Mouse (Mus musculus): Measurements from ENCODE around the gene Ptafr. TPM values are rescaled to one million over a fixed set of nuclear protein-coding genes. Genes with fewer than 3 reads are reported as not detected.
A peak's percentile ranks its signal among the peaks of the same experiment; 100 is the strongest.

Ptafr gene
- polyA plus RNA-seq, 1 experiment from 2014 or later, result 1.0 TPM

GRCm38 (mm10) chr4:132569115-132569514 is 5.2 kb downstream of the Ptafr start:
- Histone ChIP-seq H3K9me3 (ENCODE audit: low read length) (no peaks in the 10 kb centered on the region), H3K4me3 (ENCODE audit: low read depth, low read length) (no peak overlapping the region), H3K36me3 (replicated peaks; ENCODE audit: insufficient read depth, low read length) (no peaks in the 10 kb centered on the region), H3K27ac (ENCODE audit: low read depth) (no peak overlapping the region), H3K27me3 (ENCODE audit: insufficient read depth, low read length) (no peaks in the 10 kb centered on the region), H3K4me1 (ENCODE audit: insufficient read depth) (peaks cover 14% of the 10 kb centered on the region; the same call in 1 of the 2 replicates), H3K9ac (replicated peaks) (no peak overlapping the region), H3K4me2 (ENCODE audit: low read depth, low read length) (no peak overlapping the region)
- TF ChIP-seq EP300 (IDR thresholded peaks at IDR 0.05; ENCODE audit: low read depth), result no peak
- peak; percentile 67 for TF ChIP-seq CTCF (IDR thresholded peaks at IDR 0.05; ENCODE audit: low read depth)
- no peak for DNase-seq
- WGBS (ENCODE audit: insufficient replicate concordance), result 87% methylated on average over 5 of the region's 5 CpGs
- ATAC-seq, result no peak

GRCm38 (mm10) chr4:132571190-132571589 is 7.3 kb downstream of the Ptafr start:
- H3K9me3 ChIP-seq (ENCODE audit: low read length), result no peaks in the 10 kb centered on the region
- no peak overlapping the region for H3K27ac ChIP-seq (ENCODE audit: low read depth)
- no peak for TF ChIP-seq CTCF (IDR thresholded peaks at IDR 0.05; ENCODE audit: low read depth)
- H3K4me2 ChIP-seq (ENCODE audit: low read depth, low read length), result no peak overlapping the region
- H3K36me3 ChIP-seq (replicated peaks; ENCODE audit: insufficient read depth, low read length), result no peaks in the 10 kb centered on the region
- H3K4me1 ChIP-seq (ENCODE audit: insufficient read depth), result peaks cover 8% of the 10 kb centered on the region; the same call in 1 of the 2 replicates
- H3K4me3 ChIP-seq (ENCODE audit: low read depth, low read length), result no peak overlapping the region
- H3K27me3 ChIP-seq (ENCODE audit: insufficient read depth, low read length), result no peaks in the 10 kb centered on the region
- no peak overlapping the region for H3K9ac ChIP-seq (replicated peaks)
- no peak for ATAC-seq
- WGBS (ENCODE audit: insufficient replicate concordance), result 78% methylated on average over 9 of the region's 9 CpGs
- DNase-seq, result no peak

GRCm38 (mm10) chr4:132573327-132573726 is 9.5 kb downstream of the Ptafr start:
- no peak overlapping the region for H3K9ac ChIP-seq (replicated peaks)
- no peak overlapping the region for H3K27ac ChIP-seq (ENCODE audit: low read depth)
- H3K4me2 ChIP-seq (ENCODE audit: low read depth, low read length), result no peak overlapping the region
- H3K27me3 ChIP-seq (ENCODE audit: insufficient read depth, low read length), result no peaks in the 10 kb centered on the region
- 26% methylated on average over 11 of the region's 11 CpGs for WGBS (ENCODE audit: insufficient replicate concordance)
- ATAC-seq (no peak), DNase-seq (no peak)
- H3K4me3 ChIP-seq (ENCODE audit: low read depth, low read length), result no peak overlapping the region
- H3K36me3 ChIP-seq (replicated peaks; ENCODE audit: insufficient read depth, low read length), result no peaks in the 10 kb centered on the region
- H3K4me1 ChIP-seq (ENCODE audit: insufficient read depth), result 0 out of 2 replicates have a peak, but pooled peaks cover 4% of the 10 kb centered on the region
- H3K9me3 ChIP-seq (ENCODE audit: low read length), result no peaks in the 10 kb centered on the region
- TF ChIP-seq CTCF (IDR thresholded peaks at IDR 0.05; ENCODE audit: low read depth), result no peak
- TF ChIP-seq EP300 (IDR thresholded peaks at IDR 0.05; ENCODE audit: low read depth), result no peak

- H3K27ac ChIP-seq (ENCODE audit: low read depth), result no peak overlapping the region
- DNase-seq (no peak), ATAC-seq (no peak)
- peaks cover 2% of the 10 kb centered on the region; the same call in 1 of the 2 replicates for H3K36me3 ChIP-seq (replicated peaks; ENCODE audit: insufficient read depth, low read length)
- H3K9me3 ChIP-seq (ENCODE audit: low read length), result no peaks in the 10 kb centered on the region
- no peaks in the 10 kb centered on the region for H3K27me3 ChIP-seq (ENCODE audit: insufficient read depth, low read length)
- 0 out of 2 replicates have a peak, but pooled peaks cover 4% of the 10 kb centered on the region for H3K4me1 ChIP-seq (ENCODE audit: insufficient read depth)
- no peak overlapping the region for H3K4me2 ChIP-seq (ENCODE audit: low read depth, low read length)
- H3K9ac ChIP-seq (replicated peaks), result no peak overlapping the region
- 70% methylated on average over 1 of the region's 1 CpGs for WGBS (ENCODE audit: insufficient replicate concordance)
- no peak for TF ChIP-seq CTCF (IDR thresholded peaks at IDR 0.05; ENCODE audit: low read depth)
- no peak for TF ChIP-seq EP300 (IDR thresholded peaks at IDR 0.05; ENCODE audit: low read depth)
- no peak overlapping the region for H3K4me3 ChIP-seq (ENCODE audit: low read depth, low read length)
Observed at GRCm38 (mm10) chr4:132574809-132575347, 11.0 kb downstream of the Ptafr start.

- 51% methylated on average over 3 of the region's 3 CpGs for WGBS (ENCODE audit: insufficient replicate concordance)
- no peak overlapping the region for H3K27ac ChIP-seq (ENCODE audit: low read depth)
- TF ChIP-seq EP300 (IDR thresholded peaks at IDR 0.05; ENCODE audit: low read depth) (no peak), CTCF (IDR thresholded peaks at IDR 0.05; ENCODE audit: low read depth) (no peak)
- no peak overlapping the region for H3K4me2 ChIP-seq (ENCODE audit: low read depth, low read length)
- no peaks in the 10 kb centered on the region for H3K27me3 ChIP-seq (ENCODE audit: insufficient read depth, low read length)
- no peak overlapping the region for H3K4me3 ChIP-seq (ENCODE audit: low read depth, low read length)
- H3K36me3 ChIP-seq (replicated peaks; ENCODE audit: insufficient read depth, low read length), result peaks cover 2% of the 10 kb centered on the region; the same call in 1 of the 2 replicates
- peaks cover 3% of the 10 kb centered on the region; the same call in 1 of the 2 replicates for H3K9me3 ChIP-seq (ENCODE audit: low read length)
- DNase-seq (no peak), ATAC-seq (no peak)
- H3K4me1 ChIP-seq (ENCODE audit: insufficient read depth), result no peaks in the 10 kb centered on the region
- no peak overlapping the region for H3K9ac ChIP-seq (replicated peaks)
Observed at GRCm38 (mm10) chr4:132583781-132584180, 19.9 kb downstream of the Ptafr start.

GRCm38 (mm10) chr4:132584975-132585374 is 21.1 kb downstream of the Ptafr start:
- Histone ChIP-seq H3K4me2 (ENCODE audit: low read depth, low read length) (no peak overlapping the region), H3K27me3 (ENCODE audit: insufficient read depth, low read length) (no peaks in the 10 kb centered on the region), H3K4me3 (ENCODE audit: low read depth, low read length) (no peak overlapping the region), H3K27ac (ENCODE audit: low read depth) (no peak overlapping the region), H3K36me3 (replicated peaks; ENCODE audit: insufficient read depth, low read length) (no peaks in the 10 kb centered on the region; the same call in 1 of the 2 replicates), H3K4me1 (ENCODE audit: insufficient read depth) (no peaks in the 10 kb centered on the region), H3K9me3 (ENCODE audit: low read length) (peaks cover 3% of the 10 kb centered on the region; the same call in 1 of the 2 replicates), H3K9ac (replicated peaks) (no peak overlapping the region)
- 67% methylated on average over 2 of the region's 2 CpGs for WGBS (ENCODE audit: insufficient replicate concordance)
- ATAC-seq (no peak), DNase-seq (no peak)
- TF ChIP-seq EP300 (IDR thresholded peaks at IDR 0.05; ENCODE audit: low read depth) (no peak), CTCF (IDR thresholded peaks at IDR 0.05; ENCODE audit: low read depth) (no peak)
